Mouse (Mus musculus): ENCODE results near the gene Prkn.

DNA sequence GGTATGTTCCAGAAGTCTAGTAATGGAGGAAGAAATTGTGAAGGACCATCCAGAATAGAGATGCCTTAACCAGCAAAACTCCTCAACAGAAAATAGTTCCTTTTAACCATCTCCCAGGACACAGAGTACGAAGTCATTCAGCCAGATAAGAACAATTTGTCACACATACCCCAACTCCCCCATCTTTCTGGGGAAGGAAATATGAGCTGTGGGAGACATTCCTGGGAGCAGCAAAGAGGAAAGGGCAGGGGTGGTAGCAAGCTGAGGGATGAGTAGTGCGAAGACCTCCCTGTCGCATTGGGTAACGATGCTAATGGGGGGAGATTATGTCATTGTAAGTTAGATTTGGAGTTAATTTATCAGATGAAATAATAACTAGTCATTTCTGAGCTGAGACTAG is 348.3 kb downstream of the Prkn start:
- TF ChIP-seq CTCF (IDR thresholded peaks at IDR 0.05; ENCODE audit: borderline replicate concordance, extremely low read depth, insufficient read depth, insufficient read length): no peak
- TF ChIP-seq POLR2A (IDR thresholded peaks at IDR 0.05; ENCODE audit: borderline replicate concordance, extremely low read depth, insufficient read depth, insufficient read length, poor library complexity, severe bottlenecking): no peak
